Mouse (Mus musculus): Measurements from ENCODE around the gene Ndufs7. TPM values are rescaled to one million over a fixed set of nuclear protein-coding genes. Genes with fewer than 3 reads are reported as not detected.

Gene Ndufs7
- polyA plus RNA-seq, 1 experiment from 2014 or later, result 605 TPM

DNA sequence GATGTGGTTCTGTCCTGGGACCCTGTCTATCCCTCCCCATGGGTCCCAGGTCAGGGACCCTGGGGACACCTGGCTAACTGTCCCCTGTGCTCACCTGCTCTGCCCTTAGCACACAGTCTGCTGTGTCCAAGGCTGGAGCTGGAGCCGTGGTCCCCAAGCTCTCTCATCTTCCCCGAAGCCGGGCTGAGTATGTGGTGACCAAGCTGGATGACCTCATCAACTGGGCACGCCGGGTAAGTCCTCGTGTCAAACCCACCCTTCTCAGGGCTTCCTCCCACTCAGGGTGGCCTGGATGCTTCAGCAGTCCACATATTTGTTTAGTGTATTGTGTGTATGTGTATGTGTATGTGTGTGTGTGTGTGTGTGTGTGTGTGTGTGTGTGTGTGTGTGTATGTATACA, 4.6 kb downstream of the Ndufs7 start:
- no peak overlapping the region for H3K9ac ChIP-seq (ENCODE audit: low read depth, low read length)
- TF ChIP-seq CTCF (IDR thresholded peaks at IDR 0.05; ENCODE audit: low read depth), result no peak
- H3K4me1 ChIP-seq (replicated peaks; ENCODE audit: control insufficient read depth, insufficient read depth, low read length), result no peaks in the 10 kb centered on the region
- H3K27ac ChIP-seq (ENCODE audit: low read depth, low read length), result no peak overlapping the region
- peaks cover 63% of the 10 kb centered on the region for H3K36me3 ChIP-seq (ENCODE audit: control insufficient read depth, insufficient read depth)
- no peak for ATAC-seq
- no peaks in the 10 kb centered on the region for H3K9me3 ChIP-seq (ENCODE audit: control insufficient read depth)
- 65% methylated on average over 6 of the region's 6 CpGs for WGBS
- no peaks in the 10 kb centered on the region for H3K27me3 ChIP-seq (replicated peaks; ENCODE audit: control insufficient read depth, insufficient read depth, low read length)
- no peak overlapping the region for H3K4me2 ChIP-seq (replicated peaks; ENCODE audit: low read depth)
- no peak overlapping the region for H3K4me3 ChIP-seq (ENCODE audit: low read depth, low read length)

DNA sequence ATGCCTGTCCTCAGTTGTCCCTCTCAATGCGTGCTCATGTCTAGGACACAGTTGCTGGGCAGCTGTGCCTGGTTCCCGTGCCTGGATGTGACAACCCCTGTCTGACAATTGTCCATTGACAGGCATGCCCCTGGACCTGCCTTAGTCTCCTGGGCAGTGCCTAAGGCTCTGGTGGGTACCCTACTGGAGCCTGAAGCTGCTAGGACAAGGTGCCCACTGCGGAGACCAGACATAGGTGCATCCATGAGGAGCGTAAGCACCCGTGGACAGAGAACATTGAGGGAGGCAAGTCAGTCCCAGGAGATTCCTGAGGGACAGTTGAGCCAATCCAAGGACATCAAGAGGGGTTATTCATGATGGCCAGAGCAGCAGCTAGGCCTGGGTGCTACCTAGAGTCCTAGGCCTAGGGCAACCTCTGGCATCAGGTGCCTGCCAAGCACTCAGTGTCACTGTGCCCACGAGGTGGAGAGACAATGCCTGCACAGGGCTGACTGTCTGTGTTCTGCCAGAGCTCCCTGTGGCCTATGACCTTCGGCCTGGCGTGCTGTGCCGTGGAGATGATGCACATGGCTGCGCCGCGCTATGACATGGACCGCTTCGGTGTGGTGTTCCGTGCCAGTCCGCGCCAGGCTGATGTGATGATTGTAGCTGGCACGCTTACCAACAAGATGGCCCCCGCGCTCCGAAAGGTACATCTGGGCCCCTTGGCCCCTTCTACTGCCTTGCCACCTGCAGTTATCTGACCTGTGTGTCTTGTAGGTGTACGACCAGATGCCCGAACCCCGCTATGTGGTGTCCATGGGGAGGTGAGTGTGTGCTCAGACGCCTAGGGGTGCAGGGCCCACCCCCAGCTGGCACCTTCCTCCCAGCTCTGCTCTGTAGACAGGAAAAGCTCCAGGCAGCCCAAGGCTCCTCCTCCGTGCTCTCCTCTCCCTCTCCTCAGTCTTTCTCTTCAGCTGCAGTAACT, 5.7 kb downstream of the Ndufs7 start:
- WGBS, result 93% methylated on average over 26 of the region's 26 CpGs
- Histone ChIP-seq H3K27ac (ENCODE audit: low read depth, low read length) (no peak overlapping the region), H3K4me2 (replicated peaks; ENCODE audit: low read depth) (no peak overlapping the region), H3K9ac (ENCODE audit: low read depth, low read length) (no peak overlapping the region), H3K9me3 (ENCODE audit: control insufficient read depth) (no peaks in the 10 kb centered on the region), H3K27me3 (replicated peaks; ENCODE audit: control insufficient read depth, insufficient read depth, low read length) (no peaks in the 10 kb centered on the region), H3K36me3 (ENCODE audit: control insufficient read depth, insufficient read depth) (peaks cover 70% of the 10 kb centered on the region), H3K4me3 (ENCODE audit: low read depth, low read length) (no peak overlapping the region), H3K4me1 (replicated peaks; ENCODE audit: control insufficient read depth, insufficient read depth, low read length) (0 out of 2 replicates have a peak, but pooled peaks cover 2% of the 10 kb centered on the region)
- ATAC-seq, result no peak
- TF ChIP-seq CTCF (IDR thresholded peaks at IDR 0.05; ENCODE audit: low read depth), result no peak

DNA sequence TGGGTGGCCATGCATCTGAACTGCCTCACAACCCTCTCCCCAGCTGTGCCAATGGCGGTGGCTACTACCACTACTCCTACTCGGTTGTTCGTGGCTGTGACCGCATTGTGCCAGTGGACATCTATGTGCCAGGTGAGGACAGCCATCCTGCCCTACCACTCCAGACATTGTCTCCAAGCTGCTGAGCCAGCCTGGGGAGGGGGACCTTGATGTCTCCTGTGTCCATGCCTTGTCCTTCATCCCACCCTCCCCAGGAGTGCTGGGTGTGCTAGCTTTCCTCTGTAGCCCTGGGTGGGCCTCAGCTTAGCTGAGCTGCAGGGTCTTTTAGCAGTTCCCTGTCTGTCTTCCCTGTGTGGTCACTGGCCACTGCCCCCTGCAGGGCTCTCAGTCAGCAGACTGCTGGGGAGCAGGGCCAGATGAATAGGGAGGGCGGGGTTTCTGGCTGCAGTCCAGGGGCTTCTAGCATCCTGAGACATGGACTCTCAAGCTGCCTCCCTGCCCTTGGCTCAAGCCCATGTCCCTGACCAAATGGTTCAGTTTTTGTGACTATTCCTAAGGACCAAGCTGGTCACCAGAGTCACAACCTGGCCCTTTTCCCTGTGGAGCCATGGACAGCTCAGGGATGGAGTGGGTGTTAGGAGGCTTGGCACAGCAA, 7.1 kb downstream of the Ndufs7 start:
- Histone ChIP-seq H3K9ac (ENCODE audit: low read depth, low read length) (no peak overlapping the region), H3K4me3 (ENCODE audit: low read depth, low read length) (no peak overlapping the region), H3K27ac (ENCODE audit: low read depth, low read length) (no peak overlapping the region), H3K36me3 (ENCODE audit: control insufficient read depth, insufficient read depth) (peaks cover 70% of the 10 kb centered on the region), H3K27me3 (replicated peaks; ENCODE audit: control insufficient read depth, insufficient read depth, low read length) (no peaks in the 10 kb centered on the region), H3K9me3 (ENCODE audit: control insufficient read depth) (no peaks in the 10 kb centered on the region), H3K4me2 (replicated peaks; ENCODE audit: low read depth) (no peak overlapping the region), H3K4me1 (replicated peaks; ENCODE audit: control insufficient read depth, insufficient read depth, low read length) (peaks cover 7% of the 10 kb centered on the region; the same call in 1 of the 2 replicates)
- ATAC-seq, result no peak
- peak; percentile 35 for TF ChIP-seq CTCF (IDR thresholded peaks at IDR 0.05; ENCODE audit: low read depth)
- 94% methylated on average over 5 of the region's 5 CpGs for WGBS

- H3K9me3 ChIP-seq (ENCODE audit: control insufficient read depth), result no peaks in the 10 kb centered on the region
- no peak for TF ChIP-seq CTCF (IDR thresholded peaks at IDR 0.05; ENCODE audit: low read depth)
- no peak overlapping the region for H3K4me3 ChIP-seq (ENCODE audit: low read depth, low read length)
- no peak overlapping the region for H3K4me2 ChIP-seq (replicated peaks; ENCODE audit: low read depth)
- H3K36me3 ChIP-seq (ENCODE audit: control insufficient read depth, insufficient read depth), result peaks cover 61% of the 10 kb centered on the region
- H3K27me3 ChIP-seq (replicated peaks; ENCODE audit: control insufficient read depth, insufficient read depth, low read length), result no peaks in the 10 kb centered on the region
- H3K4me1 ChIP-seq (replicated peaks; ENCODE audit: control insufficient read depth, insufficient read depth, low read length), result peaks cover 7% of the 10 kb centered on the region; the same call in 1 of the 2 replicates
- H3K9ac ChIP-seq (ENCODE audit: low read depth, low read length), result no peak overlapping the region
- 76% methylated on average over 2 of the region's 2 CpGs for WGBS
- no peak for ATAC-seq
- no peak overlapping the region for H3K27ac ChIP-seq (ENCODE audit: low read depth, low read length)
Measured at GRCm38 (mm10) chr10:80257936-80258335, 9.0 kb downstream of the Ndufs7 start.

- no peak for TF ChIP-seq CTCF (IDR thresholded peaks at IDR 0.05; ENCODE audit: low read depth)
- H3K4me3 ChIP-seq (ENCODE audit: low read depth, low read length), result no peak overlapping the region
- 90% methylated on average over 14 of the region's 14 CpGs for WGBS
Measured at GRCm38 (mm10) chr10:80258752-80259462, 10.0 kb downstream of the Ndufs7 start.

DNA sequence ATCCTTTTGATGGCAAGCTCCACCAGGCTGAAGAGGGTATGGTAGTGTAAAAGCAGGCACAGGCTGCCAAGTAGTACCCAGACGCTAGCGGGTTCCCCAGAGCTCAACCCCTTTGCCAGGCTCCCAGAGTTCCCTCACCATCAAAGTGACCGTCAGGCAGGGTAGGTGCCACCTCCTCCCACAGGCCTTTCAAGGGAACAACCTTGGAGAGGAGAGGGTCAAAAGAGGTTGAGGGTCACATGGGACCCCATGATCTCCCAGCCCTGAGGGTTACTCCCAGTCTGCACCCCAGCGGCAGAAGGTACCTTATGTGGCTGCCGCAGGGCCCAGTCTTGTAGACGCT, 10.5 kb downstream of the Ndufs7 start:
- Histone ChIP-seq H3K4me3 (ENCODE audit: low read depth, low read length) (peak overlapping the region; percentile 45), H3K4me1 (replicated peaks; ENCODE audit: control insufficient read depth, insufficient read depth, low read length) (peaks cover 7% of the 10 kb centered on the region; the same call in 1 of the 2 replicates), H3K9me3 (ENCODE audit: control insufficient read depth) (no peaks in the 10 kb centered on the region), H3K27me3 (replicated peaks; ENCODE audit: control insufficient read depth, insufficient read depth, low read length) (no peaks in the 10 kb centered on the region), H3K4me2 (replicated peaks; ENCODE audit: low read depth) (peak overlapping the region; percentile 95), H3K36me3 (ENCODE audit: control insufficient read depth, insufficient read depth) (peaks cover 47% of the 10 kb centered on the region), H3K9ac (ENCODE audit: low read depth, low read length) (no peak overlapping the region), H3K27ac (ENCODE audit: low read depth, low read length) (no peak overlapping the region)
- 80% methylated on average over 6 of the region's 6 CpGs for WGBS
- no peak for ATAC-seq
- no peak for TF ChIP-seq CTCF (IDR thresholded peaks at IDR 0.05; ENCODE audit: low read depth)

More at GRCm38 (mm10) chr10:80258752-80259462, 10.0 kb downstream of the Ndufs7 start:
- H3K4me2 ChIP-seq (replicated peaks; ENCODE audit: low read depth), result no peak overlapping the region
- peaks cover 52% of the 10 kb centered on the region for H3K36me3 ChIP-seq (ENCODE audit: control insufficient read depth, insufficient read depth)
- ATAC-seq, result no peak
- no peak overlapping the region for H3K9ac ChIP-seq (ENCODE audit: low read depth, low read length)
- no peaks in the 10 kb centered on the region for H3K9me3 ChIP-seq (ENCODE audit: control insufficient read depth)
- H3K4me1 ChIP-seq (replicated peaks; ENCODE audit: control insufficient read depth, insufficient read depth, low read length), result peaks cover 7% of the 10 kb centered on the region; the same call in 1 of the 2 replicates
- no peak overlapping the region for H3K27ac ChIP-seq (ENCODE audit: low read depth, low read length)
- H3K27me3 ChIP-seq (replicated peaks; ENCODE audit: control insufficient read depth, insufficient read depth, low read length), result no peaks in the 10 kb centered on the region

All from intestine, postnatal 0 days (tissue).